Mouse (Mus musculus) olfactory bulb, adult 2 months (tissue): ENCODE data around the gene Xylt1. TPM values are rescaled to one million over a fixed set of nuclear protein-coding genes. Genes with fewer than 3 reads are reported as not detected.

Experiments
- H3K27ac ChIP-seq: fragments of 200-500 bp; 2 replicates; pipeline ENCODE4 v1.5.1; 2012; ENCODE audit warnings: low read depth, low read length; ENCODE audit not compliant: insufficient read depth
- H3K4me1 ChIP-seq: fragments of 200-500 bp; 2 replicates; pipeline ENCODE4 v1.6.1; 2012; ENCODE audit warnings: low read length; ENCODE audit not compliant: control insufficient read depth, insufficient read depth
- H3K4me3 ChIP-seq: fragments of 200-500 bp; 2 replicates; pipeline ENCODE4 v1.5.1; 2012; ENCODE audit warnings: mild to moderate bottlenecking, low read depth, low read length, moderate library complexity; ENCODE audit not compliant: insufficient read depth
- CTCF ChIP-seq: fragments of 200-500 bp; IDR thresholded peaks from 2 replicates; pipeline ENCODE4 v1.5.1; 2012; ENCODE audit warnings: low read depth, mild to moderate bottlenecking, low read length, moderate library complexity; ENCODE audit not compliant: insufficient read depth
- POLR2A ChIP-seq: fragments of 200-500 bp; IDR thresholded peaks from 2 replicates; pipeline ENCODE4 v1.6.1; 2012; ENCODE audit warnings: mild to moderate bottlenecking, low read depth, low read length, moderate library complexity; ENCODE audit not compliant: insufficient read depth
- WGBS: fragments of 180-500 bp; shearing (Covaris S2); methylation state at CpG from one replicate; pipeline ENCODE4 v1.1.7; 2018; 5-methylcytosine and 5-hydroxymethylcytosine counted together
- polyA plus RNA-seq: library from polyadenylated mRNA; stranded (reverse); fragments of >200 nt; gene quantifications from 2 replicates; pipeline ENCODE4 v1.2.4, GENCODE M21; 2012; ENCODE audit warnings: low replicate concordance; ENCODE audit not compliant: missing spikeins, insufficient read depth, insufficient read length

Gene Xylt1
- polyA plus RNA-seq, 1 experiment, result not detected

DNA sequence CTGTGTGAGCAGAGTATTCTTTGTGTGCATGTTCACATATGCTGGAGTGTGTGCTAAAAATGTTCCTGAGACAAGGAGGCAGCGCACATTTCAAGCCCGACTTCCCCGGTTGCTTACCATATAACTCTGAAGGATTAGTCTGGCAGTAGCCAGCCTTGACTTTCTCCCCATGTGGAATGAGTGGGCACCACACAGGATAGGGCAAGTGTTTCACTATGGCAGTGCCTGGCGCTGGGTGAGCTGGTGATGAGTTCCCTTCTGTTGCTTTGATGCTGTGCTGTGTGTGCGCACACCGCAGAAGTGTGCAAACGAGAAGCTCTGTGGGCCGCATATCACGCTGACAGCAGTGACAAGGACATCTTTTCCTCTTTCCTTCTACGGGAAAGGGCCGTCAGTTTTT is 56.1 kb downstream of the Xylt1 start:
- peaks cover 3% of the 10 kb centered on the region for H3K4me1 ChIP-seq
- no peak overlapping the region for H3K27ac ChIP-seq
- 89% methylated on average over 11 of the region's 11 CpGs for WGBS
- TF ChIP-seq CTCF, result no peak
- H3K4me3 ChIP-seq, result no peak overlapping the region

DNA sequence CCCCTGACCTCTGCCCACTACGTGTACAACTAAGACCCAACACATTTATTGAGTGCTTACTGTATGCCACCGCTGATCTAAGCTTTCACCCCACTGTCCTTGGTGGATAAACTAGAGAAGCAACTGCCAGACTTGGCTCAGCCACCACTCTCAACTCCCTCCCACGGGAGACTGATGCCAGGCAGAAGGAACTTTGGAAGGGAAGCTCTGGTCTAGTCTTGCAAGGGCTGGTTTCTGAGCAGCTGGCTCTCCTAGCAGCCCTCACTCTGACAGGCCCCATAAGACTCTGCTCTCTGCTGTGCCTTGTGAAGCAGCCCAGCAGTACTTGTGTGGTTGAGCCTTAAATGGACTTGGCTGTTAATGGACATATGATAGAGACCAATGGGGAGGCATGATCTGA is 60.2 kb downstream of the Xylt1 start:
- Histone ChIP-seq H3K4me1 (peaks cover 3% of the 10 kb centered on the region), H3K27ac (no peak overlapping the region), H3K4me3 (no peak overlapping the region)
- 66% methylated on average over 3 of the region's 3 CpGs for WGBS
- TF ChIP-seq POLR2A, result no peak
- TF ChIP-seq CTCF, result no peak

DNA sequence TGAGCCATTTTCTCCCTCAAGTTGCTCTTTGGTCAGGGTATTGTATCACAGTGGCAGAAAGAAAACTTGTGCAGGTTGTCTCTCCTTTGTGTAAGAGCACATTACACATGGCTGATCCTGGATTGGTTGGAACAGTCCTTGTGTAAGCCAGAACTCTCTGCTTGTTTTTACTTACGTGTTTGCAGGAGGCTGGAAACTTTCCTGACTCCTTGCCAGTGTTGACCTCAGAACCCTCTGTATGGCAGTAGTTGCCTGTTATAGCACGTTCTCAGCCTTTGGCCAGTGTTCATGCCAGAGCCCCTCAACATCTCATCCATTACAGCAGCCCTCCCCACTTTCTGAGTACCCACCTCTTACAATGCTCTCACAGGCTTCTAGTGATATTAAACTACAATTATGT is 61.9 kb downstream of the Xylt1 start:
- peaks cover 3% of the 10 kb centered on the region for H3K4me1 ChIP-seq
- H3K27ac ChIP-seq, result no peak overlapping the region
- no peak overlapping the region for H3K4me3 ChIP-seq
- TF ChIP-seq POLR2A (no peak), CTCF (no peak)
- WGBS, result 79% methylated on average over 2 of the region's 2 CpGs

DNA sequence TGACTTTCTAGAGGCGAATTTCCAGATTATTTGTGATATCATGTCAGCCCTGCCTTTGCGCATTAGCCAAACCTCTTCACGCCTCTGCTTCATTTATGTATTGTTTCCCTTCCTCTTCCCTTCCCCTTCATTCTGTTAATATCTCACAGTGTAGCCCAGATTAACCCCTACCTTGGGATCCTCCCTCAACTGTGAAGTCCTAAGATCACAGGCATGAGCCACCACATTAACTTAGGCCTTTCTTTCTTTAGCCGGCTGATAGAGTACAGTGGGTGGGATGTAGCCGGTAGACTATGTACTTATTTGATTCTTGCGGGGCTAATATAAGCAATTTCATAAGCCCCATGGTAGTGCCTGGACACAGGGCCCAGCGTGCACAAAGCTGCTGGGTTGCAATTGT is 62.4 kb downstream of the Xylt1 start:
- no peak overlapping the region for H3K4me3 ChIP-seq
- no peak overlapping the region for H3K27ac ChIP-seq
- H3K4me1 ChIP-seq, result peaks cover 3% of the 10 kb centered on the region
- 97% methylated on average over 7 of the region's 7 CpGs for whole genome bisulfite sequencing
- TF ChIP-seq POLR2A (no peak), CTCF (no peak)

DNA sequence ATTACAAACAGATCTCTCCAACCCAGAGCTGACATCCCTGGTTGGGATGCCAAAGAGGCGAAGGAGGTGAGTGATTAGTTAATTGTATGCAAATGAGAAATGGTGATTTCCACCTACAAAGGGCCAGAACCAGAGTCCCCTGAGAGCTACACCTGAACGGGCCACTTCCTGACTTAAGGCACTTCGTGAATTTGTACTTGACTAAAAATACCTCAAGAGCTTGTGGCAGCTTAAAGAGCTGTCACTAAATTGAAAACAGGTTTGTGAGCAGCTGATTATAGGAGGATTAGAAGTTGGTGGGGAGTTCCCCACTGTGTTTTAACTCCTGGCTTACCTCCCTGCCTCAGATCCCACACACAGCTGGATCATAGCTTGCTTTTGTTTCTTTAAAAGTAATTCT is 64.7 kb downstream of the Xylt1 start:
- H3K4me3 ChIP-seq, result no peak overlapping the region
- TF ChIP-seq CTCF (no peak), POLR2A (no peak)
- WGBS, result 67% methylated on average over 3 of the region's 3 CpGs
- H3K27ac ChIP-seq, result no peak overlapping the region
- no peaks in the 10 kb centered on the region for H3K4me1 ChIP-seq

DNA sequence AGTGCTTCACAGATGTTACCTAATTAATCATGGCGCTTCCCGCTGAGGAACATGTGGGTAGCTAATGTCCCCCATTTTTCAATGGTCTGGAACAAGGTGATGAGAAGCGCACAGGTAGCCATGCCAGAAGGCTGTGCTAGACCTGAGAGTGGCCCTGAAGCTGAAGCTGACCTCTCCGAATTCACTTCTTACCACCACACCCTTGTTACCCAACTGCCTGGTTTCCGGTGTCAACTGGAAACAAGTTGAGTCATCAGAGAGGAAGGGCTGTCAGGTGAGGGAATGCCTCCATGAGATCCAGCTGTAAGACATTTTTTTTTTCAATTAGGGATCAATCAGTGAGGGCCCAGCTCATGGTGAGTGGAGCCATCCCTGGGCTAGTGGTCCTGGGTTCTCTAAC is 68.8 kb downstream of the Xylt1 start:
- no peak for TF ChIP-seq CTCF
- no peak for TF ChIP-seq POLR2A
- 96% methylated on average over 5 of the region's 5 CpGs for WGBS
- H3K4me3 ChIP-seq, result no peak overlapping the region

DNA sequence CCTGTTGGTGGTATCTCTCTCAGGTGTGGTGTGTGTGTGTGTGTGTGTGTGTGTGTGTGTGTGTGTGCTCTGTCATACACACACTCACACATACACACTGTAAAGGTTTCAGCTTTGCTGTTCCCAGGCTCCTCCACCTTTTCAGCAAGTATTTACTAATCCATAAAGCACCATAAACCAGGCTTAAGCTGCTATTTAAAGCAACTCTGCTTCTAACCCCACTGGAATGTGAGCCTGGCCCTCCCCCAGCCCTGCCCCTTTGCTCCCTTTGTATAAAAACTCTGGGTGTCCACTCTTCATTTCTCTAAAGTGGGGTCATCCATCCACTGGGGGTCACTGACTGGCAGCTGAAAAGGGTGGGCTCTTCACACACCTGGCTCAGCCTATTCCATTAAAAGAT is 70.4 kb downstream of the Xylt1 start:
- no peak overlapping the region for H3K4me3 ChIP-seq
- H3K27ac ChIP-seq, result no peak overlapping the region
- no peaks in the 10 kb centered on the region for H3K4me1 ChIP-seq
- TF ChIP-seq POLR2A (no peak), CTCF (no peak)

More for the DNA sequence above, 68.8 kb downstream of the Xylt1 start:
- Histone ChIP-seq H3K27ac (no peak overlapping the region), H3K4me1 (no peaks in the 10 kb centered on the region)

DNA sequence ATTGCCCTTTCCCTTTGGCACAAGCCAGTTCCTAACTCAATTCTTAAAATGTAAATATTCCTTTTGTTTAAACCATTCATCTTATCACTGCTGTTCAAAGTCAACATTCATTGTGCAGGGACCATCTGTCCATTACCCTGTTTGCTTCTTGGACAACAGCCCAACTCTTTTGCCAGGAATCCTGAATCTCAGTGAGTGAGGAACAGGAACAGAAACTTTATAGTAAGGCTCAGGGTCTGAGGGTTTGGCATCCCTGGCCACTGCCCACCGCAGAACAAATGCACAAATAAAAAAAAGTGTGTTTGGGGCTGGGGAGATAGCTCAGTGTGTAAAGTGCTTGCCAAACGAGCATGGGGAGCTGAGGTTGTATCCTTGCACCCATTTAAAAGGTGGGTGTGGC is 71.5 kb downstream of the Xylt1 start:
- Histone ChIP-seq H3K4me1 (no peaks in the 10 kb centered on the region), H3K4me3 (no peak overlapping the region), H3K27ac (no peak overlapping the region)
- TF ChIP-seq POLR2A (no peak), CTCF (no peak)
- 59% methylated on average over 2 of the region's 2 CpGs for WGBS

DNA sequence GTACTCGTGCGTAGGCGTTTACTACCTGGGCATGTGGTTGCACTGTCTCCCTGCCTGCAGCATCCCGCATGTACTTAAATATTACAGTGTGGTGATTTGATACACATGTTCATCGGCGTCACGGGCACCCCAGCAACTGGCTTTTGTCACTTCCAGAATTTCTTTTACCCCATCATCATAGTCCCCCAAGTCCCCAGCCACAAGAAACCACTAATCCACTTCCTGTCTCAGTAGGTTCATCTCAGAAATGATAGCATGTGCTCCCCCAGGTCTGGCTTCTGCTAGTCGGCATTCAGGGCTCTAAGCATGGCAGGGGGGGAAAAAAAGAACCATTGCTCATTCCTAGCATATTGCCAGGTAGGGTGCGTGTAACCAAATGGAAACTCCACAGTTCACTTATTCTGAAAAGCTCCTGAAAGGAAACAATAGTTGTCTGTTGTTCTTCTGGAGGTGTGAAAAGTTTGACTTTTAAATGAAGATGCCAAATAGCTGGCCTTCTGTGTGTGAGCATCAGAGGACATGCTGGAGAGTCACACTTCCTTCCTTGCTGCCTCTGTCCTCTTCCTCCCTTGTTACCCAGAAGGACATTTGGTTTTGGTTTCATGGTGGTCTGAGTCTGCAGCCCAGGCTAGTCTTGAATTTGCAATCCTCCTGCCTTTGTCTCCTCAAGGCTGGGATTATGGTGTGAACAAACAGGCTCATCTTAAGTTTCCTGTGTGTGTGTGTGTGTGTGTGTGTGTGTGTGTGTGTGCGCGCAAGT is 74.2 kb downstream of the Xylt1 start:
- TF ChIP-seq CTCF (no peak), POLR2A (no peak)
- Histone ChIP-seq H3K4me1 (no peaks in the 10 kb centered on the region), H3K4me3 (no peak overlapping the region), H3K27ac (no peak overlapping the region)
- WGBS, result 93% methylated on average over 11 of the region's 11 CpGs
